Mouse (Mus musculus): ENCODE measurements around the gene Stk40. TPM values are rescaled to one million over a fixed set of nuclear protein-coding genes. Genes with fewer than 3 reads are reported as not detected.

Stk40 gene
- polyA plus RNA-seq, 1 experiment from 2014 or later = 49.0 TPM

- Histone ChIP-seq H3K9ac (replicated peaks) (no peak overlapping the region), H3K27me3 (no peaks in the 10 kb centered on the region), H3K9me3 (no peaks in the 10 kb centered on the region), H3K36me3 (peaks cover 6% of the 10 kb centered on the region), H3K4me3 (no peak overlapping the region), H3K27ac (replicated peaks) (peak overlapping the region; percentile 85; the same call in 1 of the 2 replicates), H3K4me2 (replicated peaks) (peak overlapping the region; percentile 85), H3K4me1 (peaks cover 31% of the 10 kb centered on the region)
- 41% methylated on average over 7 of the region's 7 CpGs for WGBS
- no peak for ATAC-seq (ENCODE audit: low FRiP score, low read depth)
Observed at GRCm38 (mm10) chr4:126102061-126102841, 1.5 kb upstream of the Stk40 start.

GRCm38 (mm10) chr4:126103057-126103581 lies 638 bp upstream of the Stk40 start:
- peak overlapping the region; percentile 85 for H3K27ac ChIP-seq (replicated peaks)
- H3K27me3 ChIP-seq = no peaks in the 10 kb centered on the region
- H3K4me3 ChIP-seq = peak overlapping the region; percentile 71
- H3K9ac ChIP-seq (replicated peaks) = peak overlapping the region; percentile 58
- H3K36me3 ChIP-seq = peaks cover 6% of the 10 kb centered on the region
- H3K4me1 ChIP-seq = peaks cover 34% of the 10 kb centered on the region
- WGBS = 2% methylated on average over 15 of the region's 15 CpGs
- peak; percentile 41; the same call in 1 of the 2 replicates for ATAC-seq (ENCODE audit: low FRiP score, low read depth)
- H3K4me2 ChIP-seq (replicated peaks) = peak overlapping the region; percentile 85
- no peaks in the 10 kb centered on the region for H3K9me3 ChIP-seq

GRCm38 (mm10) chr4:126104261-126105075 lies 711 bp downstream of the Stk40 start:
- Histone ChIP-seq H3K9me3 (no peaks in the 10 kb centered on the region), H3K27me3 (no peaks in the 10 kb centered on the region), H3K27ac (replicated peaks) (peak overlapping the region; percentile 35; the same call in 1 of the 2 replicates), H3K36me3 (no peaks in the 10 kb centered on the region), H3K4me3 (peak overlapping the region; percentile 71), H3K4me2 (replicated peaks) (peak overlapping the region; percentile 85), H3K4me1 (peaks cover 43% of the 10 kb centered on the region), H3K9ac (replicated peaks) (peak overlapping the region; percentile 75)
- WGBS = 3% methylated on average over 30 of the region's 34 CpGs
- ATAC-seq (ENCODE audit: low FRiP score, low read depth) = no peak

- H3K4me3 ChIP-seq = peak overlapping the region; percentile 71
- peak overlapping the region; percentile 85 for H3K4me2 ChIP-seq (replicated peaks)
- peaks cover 49% of the 10 kb centered on the region for H3K4me1 ChIP-seq
- H3K36me3 ChIP-seq = no peaks in the 10 kb centered on the region
- no peaks in the 10 kb centered on the region for H3K9me3 ChIP-seq
- WGBS = 56% methylated on average over 7 of the region's 7 CpGs
- no peaks in the 10 kb centered on the region for H3K27me3 ChIP-seq
- no peak overlapping the region for H3K27ac ChIP-seq (replicated peaks)
- ATAC-seq (ENCODE audit: low FRiP score, low read depth) = no peak
- peak overlapping the region; percentile 75; the same call in 1 of the 2 replicates for H3K9ac ChIP-seq (replicated peaks)
Observed at GRCm38 (mm10) chr4:126105131-126105783, 1.5 kb downstream of the Stk40 start.

- H3K4me1 ChIP-seq = peaks cover 52% of the 10 kb centered on the region
- H3K9ac ChIP-seq (replicated peaks) = no peak overlapping the region
- H3K4me2 ChIP-seq (replicated peaks) = no peak overlapping the region
- no peak overlapping the region for H3K27ac ChIP-seq (replicated peaks)
- H3K36me3 ChIP-seq = no peaks in the 10 kb centered on the region
- no peaks in the 10 kb centered on the region for H3K9me3 ChIP-seq
- no peak for ATAC-seq (ENCODE audit: low FRiP score, low read depth)
- no peak overlapping the region for H3K4me3 ChIP-seq
- H3K27me3 ChIP-seq = no peaks in the 10 kb centered on the region
- 23% methylated on average over 8 of the region's 8 CpGs for WGBS
Observed at GRCm38 (mm10) chr4:126108061-126108740, 4.4 kb downstream of the Stk40 start.

- Histone ChIP-seq H3K27ac (replicated peaks) (peak overlapping the region; percentile 70), H3K9me3 (no peaks in the 10 kb centered on the region), H3K4me2 (replicated peaks) (0 out of 2 replicates have a peak overlapping the region, but pooled peaks have one; percentile 23), H3K4me3 (no peak overlapping the region), H3K4me1 (peaks cover 46% of the 10 kb centered on the region), H3K9ac (replicated peaks) (0 out of 2 replicates have a peak overlapping the region, but pooled peaks have one; percentile 43), H3K36me3 (no peaks in the 10 kb centered on the region), H3K27me3 (no peaks in the 10 kb centered on the region)
- no peak for ATAC-seq (ENCODE audit: low FRiP score, low read depth)
- 87% methylated on average over 10 of the region's 10 CpGs for WGBS
Observed at GRCm38 (mm10) chr4:126109613-126110373, 6.0 kb downstream of the Stk40 start.

GRCm38 (mm10) chr4:126110374-126111152 lies 6.8 kb downstream of the Stk40 start:
- Histone ChIP-seq H3K36me3 (no peaks in the 10 kb centered on the region), H3K9me3 (no peaks in the 10 kb centered on the region), H3K4me1 (peaks cover 39% of the 10 kb centered on the region), H3K4me2 (replicated peaks) (peak overlapping the region; percentile 23), H3K27ac (replicated peaks) (peak overlapping the region; percentile 70), H3K9ac (replicated peaks) (peak overlapping the region; percentile 43), H3K4me3 (no peak overlapping the region), H3K27me3 (no peaks in the 10 kb centered on the region)
- ATAC-seq (ENCODE audit: low FRiP score, low read depth) = peak; percentile 64
- WGBS = 7% methylated on average over 12 of the region's 12 CpGs

GRCm38 (mm10) chr4:126111153-126111549 lies 7.4 kb downstream of the Stk40 start:
- Histone ChIP-seq H3K4me2 (replicated peaks) (peak overlapping the region; percentile 23), H3K9me3 (no peaks in the 10 kb centered on the region), H3K27ac (replicated peaks) (peak overlapping the region; percentile 70), H3K4me1 (peaks cover 40% of the 10 kb centered on the region), H3K4me3 (no peak overlapping the region), H3K27me3 (no peaks in the 10 kb centered on the region), H3K9ac (replicated peaks) (peak overlapping the region; percentile 43), H3K36me3 (no peaks in the 10 kb centered on the region)
- ATAC-seq (ENCODE audit: low FRiP score, low read depth) = no peak
- 15% methylated on average over 7 of the region's 7 CpGs for WGBS

- H3K4me3 ChIP-seq = no peak overlapping the region
- 76% methylated on average over 4 of the region's 4 CpGs for WGBS
- ATAC-seq (ENCODE audit: low FRiP score, low read depth) = no peak
- no peaks in the 10 kb centered on the region for H3K9me3 ChIP-seq
- no peak overlapping the region for H3K27ac ChIP-seq (replicated peaks)
- H3K4me2 ChIP-seq (replicated peaks) = no peak overlapping the region
- peaks cover 4% of the 10 kb centered on the region; the same call in 1 of the 2 replicates for H3K36me3 ChIP-seq
- H3K4me1 ChIP-seq = peaks cover 31% of the 10 kb centered on the region
- H3K27me3 ChIP-seq = no peaks in the 10 kb centered on the region
- no peak overlapping the region for H3K9ac ChIP-seq (replicated peaks)
Observed at GRCm38 (mm10) chr4:126113243-126113642, 9.5 kb downstream of the Stk40 start.

- Histone ChIP-seq H3K9me3 (no peaks in the 10 kb centered on the region), H3K27me3 (no peaks in the 10 kb centered on the region), H3K27ac (replicated peaks) (no peak overlapping the region), H3K4me3 (no peak overlapping the region), H3K4me2 (replicated peaks) (no peak overlapping the region), H3K36me3 (peaks cover 4% of the 10 kb centered on the region), H3K9ac (replicated peaks) (no peak overlapping the region), H3K4me1 (peaks cover 24% of the 10 kb centered on the region)
- ATAC-seq (ENCODE audit: low FRiP score, low read depth) = no peak
- 30% methylated on average over 6 of the region's 6 CpGs for WGBS
Observed at GRCm38 (mm10) chr4:126113943-126114342, 10.2 kb downstream of the Stk40 start.
